Mouse (Mus musculus): ENCODE measurements around the gene Cep104. TPM values are rescaled to one million over a fixed set of nuclear protein-coding genes. Genes with fewer than 3 reads are reported as not detected.
A peak's percentile ranks its signal among the peaks of the same experiment; 100 is the strongest.

The Cep104 gene
- polyA plus RNA-seq, 1 experiment from 2014 or later: 16.1 TPM

- no peak for ATAC-seq (ENCODE audit: low read depth)
- no peaks in the 10 kb centered on the region for H3K9me3 ChIP-seq (ENCODE audit: control insufficient read depth, low read length)
- no peak overlapping the region for H3K27ac ChIP-seq (ENCODE audit: low read length)
- no peak overlapping the region for H3K4me2 ChIP-seq (ENCODE audit: low read depth, low read length)
- WGBS: 48% methylated on average over 5 of the region's 5 CpGs
- no peak overlapping the region for H3K4me3 ChIP-seq (ENCODE audit: low read length)
- no peaks in the 10 kb centered on the region for H3K36me3 ChIP-seq (ENCODE audit: control insufficient read depth, insufficient read depth, low read length)
- no peak overlapping the region for H3K9ac ChIP-seq (ENCODE audit: low read length)
- peaks cover 10% of the 10 kb centered on the region for H3K27me3 ChIP-seq (ENCODE audit: control insufficient read depth, insufficient read depth, low read depth, low read length)
- no peaks in the 10 kb centered on the region for H3K4me1 ChIP-seq (replicated peaks; ENCODE audit: control insufficient read depth, insufficient read depth, low read length)
Measured at GRCm38 (mm10) chr4:153951692-153952091, 23.3 kb upstream of the Cep104 start.

DNA sequence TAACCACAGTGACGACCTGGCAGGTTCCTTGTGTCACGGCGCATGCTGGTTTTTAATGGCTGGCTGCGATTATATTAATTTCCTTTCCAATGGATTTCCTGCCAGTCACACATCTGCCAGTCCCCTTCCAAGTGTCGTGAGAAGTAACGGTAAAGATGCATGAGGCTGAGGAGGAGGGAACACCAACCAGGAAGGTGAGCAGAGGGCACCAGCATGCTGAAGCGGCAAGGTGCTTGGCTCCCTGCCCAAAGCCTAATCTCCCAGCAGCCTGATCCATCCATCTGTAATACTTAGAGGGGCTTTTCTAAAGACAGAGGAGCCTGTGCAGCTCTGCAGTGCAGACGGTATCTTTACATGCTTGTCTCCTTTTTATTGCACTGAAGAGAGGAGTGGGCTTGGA is 19.3 kb upstream of the Cep104 start:
- Histone ChIP-seq H3K36me3 (ENCODE audit: control insufficient read depth, insufficient read depth, low read length) (peaks cover 7% of the 10 kb centered on the region; the same call in 1 of the 2 replicates), H3K4me3 (ENCODE audit: low read length) (no peak overlapping the region), H3K9ac (ENCODE audit: low read length) (no peak overlapping the region), H3K27me3 (ENCODE audit: control insufficient read depth, insufficient read depth, low read depth, low read length) (peaks cover 7% of the 10 kb centered on the region), H3K4me1 (replicated peaks; ENCODE audit: control insufficient read depth, insufficient read depth, low read length) (peaks cover 10% of the 10 kb centered on the region), H3K27ac (ENCODE audit: low read length) (no peak overlapping the region), H3K9me3 (ENCODE audit: control insufficient read depth, low read length) (no peaks in the 10 kb centered on the region), H3K4me2 (ENCODE audit: low read depth, low read length) (no peak overlapping the region)
- ATAC-seq (ENCODE audit: low read depth): no peak
- 81% methylated on average over 8 of the region's 8 CpGs for WGBS

DNA sequence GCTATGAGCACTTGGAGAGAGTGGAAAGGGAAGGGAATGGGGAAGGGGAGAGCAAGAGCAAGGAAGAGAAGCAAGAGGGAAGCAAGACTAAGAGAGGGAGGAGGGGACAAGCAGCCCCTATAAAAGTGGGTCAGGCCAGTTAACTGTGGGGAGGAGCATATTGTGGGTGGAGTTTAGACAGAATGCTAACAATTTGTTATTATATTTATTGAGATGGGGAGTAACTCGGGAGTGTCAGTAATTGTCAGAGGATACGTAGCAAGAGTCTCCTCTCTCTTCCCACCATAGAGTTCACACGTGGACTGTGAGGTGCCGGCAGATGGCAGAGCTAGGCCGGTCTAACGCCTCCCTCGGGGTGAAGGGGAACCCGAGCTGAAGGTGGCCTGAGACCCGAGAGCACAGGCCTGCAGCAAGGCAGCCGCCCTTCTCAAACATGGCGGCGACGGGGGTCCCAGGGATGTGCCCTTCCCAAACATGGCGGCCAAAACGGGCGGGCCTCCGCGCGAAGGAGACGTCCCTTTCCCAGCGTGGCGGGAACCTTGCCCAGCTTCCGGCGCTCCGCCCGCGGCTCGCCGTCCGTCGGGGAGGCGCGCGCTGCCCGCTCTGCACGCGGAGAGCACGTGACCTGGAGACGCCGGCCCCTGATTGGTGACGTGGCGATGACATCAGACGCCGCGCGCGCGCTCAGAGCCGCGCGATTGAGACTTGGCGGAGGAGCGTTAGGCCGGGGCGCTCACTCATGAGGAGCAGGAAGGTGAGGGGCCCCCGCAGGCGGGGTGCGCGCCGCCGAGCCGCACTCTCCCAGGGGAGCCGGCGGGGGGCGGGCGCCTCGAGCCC is 18.2 kb upstream of the Cep104 start, which contains the start of gene A430005L14Rik:
A430005L14Rik (plus strand) TSS at position 669 of the 837 bp plus-strand sequence.
- WGBS: 2% methylated on average over 56 of the region's 67 CpGs

DNA sequence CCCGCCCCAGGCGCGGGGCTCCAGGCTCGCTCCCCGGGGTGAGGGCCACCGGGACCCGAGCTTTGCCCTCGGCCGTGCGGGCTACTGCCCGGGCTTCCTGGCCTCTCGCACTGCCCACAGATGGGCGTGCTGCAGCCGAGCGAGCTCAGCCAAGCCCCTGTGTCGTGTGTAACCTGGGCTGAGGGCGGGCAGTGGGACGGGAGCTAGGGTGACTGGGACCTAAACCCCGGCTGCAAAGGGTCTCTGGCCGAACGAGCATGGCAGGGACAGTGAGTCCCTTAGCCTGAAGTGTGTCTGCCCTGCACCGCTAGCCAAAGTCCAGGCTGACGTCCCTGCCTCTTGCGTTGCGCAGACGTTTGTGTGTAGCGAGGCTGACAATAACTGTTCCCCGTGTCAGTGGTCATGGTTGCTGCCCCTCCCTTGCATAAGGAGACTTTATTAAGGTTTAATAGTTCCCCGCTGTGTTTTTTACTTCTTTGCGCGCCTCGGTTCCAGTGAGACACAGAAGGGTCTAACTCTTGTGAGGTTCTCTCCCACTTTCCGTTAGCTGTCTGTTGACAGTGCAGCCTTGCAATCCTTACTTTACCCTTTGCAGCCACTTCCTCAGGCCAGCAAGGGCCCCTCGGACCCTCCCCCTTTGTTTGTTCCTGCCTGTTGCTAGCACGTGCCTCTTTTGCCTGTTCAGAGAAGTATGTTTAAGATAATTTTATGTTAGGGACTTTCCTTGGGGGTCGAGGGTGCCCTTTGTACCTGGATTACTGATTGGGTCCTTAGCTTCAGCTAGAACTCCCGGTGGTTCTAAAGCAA is 17.3 kb upstream of the Cep104 start:
- peak; percentile 75; the same call in 1 of the 2 replicates for ATAC-seq (ENCODE audit: low read depth)

More for the DNA sequence above, 18.2 kb upstream of the Cep104 start, which contains the start of gene A430005L14Rik:
- H3K27me3 ChIP-seq (ENCODE audit: control insufficient read depth, insufficient read depth, low read depth, low read length): peaks cover 7% of the 10 kb centered on the region
- peak within 1 kb of the TSS; percentile 91 for H3K4me2 ChIP-seq (ENCODE audit: low read depth, low read length)
- peaks cover 15% of the 10 kb centered on the region for H3K36me3 ChIP-seq (ENCODE audit: control insufficient read depth, insufficient read depth, low read length)
- no peaks in the 10 kb centered on the region for H3K9me3 ChIP-seq (ENCODE audit: control insufficient read depth, low read length)
- peak within 1 kb of the TSS; percentile 92 for H3K27ac ChIP-seq (ENCODE audit: low read length)
- peaks cover 10% of the 10 kb centered on the region for H3K4me1 ChIP-seq (replicated peaks; ENCODE audit: control insufficient read depth, insufficient read depth, low read length)
- ATAC-seq (ENCODE audit: low read depth): peak; percentile 97
- H3K4me3 ChIP-seq (ENCODE audit: low read length): peak within 1 kb of the TSS; percentile 87
- peak within 1 kb of the TSS; percentile 94 for H3K9ac ChIP-seq (ENCODE audit: low read length)

DNA sequence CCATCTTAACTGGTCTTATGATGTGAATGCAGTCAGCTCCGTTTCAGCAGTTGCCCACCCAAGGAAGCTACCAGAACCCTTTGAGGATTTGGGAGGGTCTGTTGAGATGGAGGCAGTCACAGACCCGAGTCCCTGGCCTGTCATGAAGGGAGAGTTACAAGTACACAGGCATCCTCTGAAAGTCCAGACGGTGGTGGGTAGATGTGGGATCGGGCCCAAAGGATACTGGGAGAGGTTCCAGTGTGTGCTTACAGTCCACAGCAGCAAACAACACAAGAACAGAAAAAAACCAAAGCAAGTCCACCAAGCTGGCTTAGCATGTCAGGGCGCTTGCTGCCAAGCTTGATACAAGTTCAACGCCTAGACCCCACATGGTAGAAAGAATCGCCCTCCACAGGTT is 12.4 kb upstream of the Cep104 start:
- Histone ChIP-seq H3K36me3 (ENCODE audit: control insufficient read depth, insufficient read depth, low read length) (peaks cover 27% of the 10 kb centered on the region), H3K4me1 (replicated peaks; ENCODE audit: control insufficient read depth, insufficient read depth, low read length) (peaks cover 10% of the 10 kb centered on the region)
- WGBS: 80% methylated on average over 7 of the region's 7 CpGs

More for the DNA sequence above, 17.3 kb upstream of the Cep104 start:
- peaks cover 7% of the 10 kb centered on the region for H3K27me3 ChIP-seq (ENCODE audit: control insufficient read depth, insufficient read depth, low read depth, low read length)
- H3K27ac ChIP-seq (ENCODE audit: low read length): peak overlapping the region; percentile 92
- peak overlapping the region; percentile 91 for H3K4me2 ChIP-seq (ENCODE audit: low read depth, low read length)
- under 1% methylated on average over 36 of the region's 37 CpGs for WGBS
- peak overlapping the region; percentile 94 for H3K9ac ChIP-seq (ENCODE audit: low read length)
- H3K4me3 ChIP-seq (ENCODE audit: low read length): peak overlapping the region; percentile 87
- no peaks in the 10 kb centered on the region for H3K9me3 ChIP-seq (ENCODE audit: control insufficient read depth, low read length)
- peaks cover 10% of the 10 kb centered on the region for H3K4me1 ChIP-seq (replicated peaks; ENCODE audit: control insufficient read depth, insufficient read depth, low read length)
- peaks cover 18% of the 10 kb centered on the region for H3K36me3 ChIP-seq (ENCODE audit: control insufficient read depth, insufficient read depth, low read length)

DNA sequence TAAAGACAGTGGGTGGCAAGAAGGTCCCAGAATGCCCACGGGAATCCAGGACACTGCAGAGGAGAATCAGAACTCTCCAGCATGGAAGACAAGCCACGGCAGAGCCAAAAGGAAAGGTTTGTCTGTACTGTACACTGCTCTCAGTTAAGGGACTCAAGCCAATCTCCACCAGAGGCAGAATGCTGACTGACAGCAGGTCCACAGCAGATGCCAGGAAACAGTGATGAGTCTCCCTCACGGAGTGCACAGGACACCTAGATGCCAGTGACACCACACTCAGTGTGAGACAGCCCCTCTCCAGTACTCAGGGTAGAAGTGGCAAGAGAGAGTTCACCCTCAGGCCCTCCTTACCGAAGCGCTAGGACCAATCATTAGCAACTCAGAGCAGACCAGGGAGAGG is 8.3 kb upstream of the Cep104 start:
- 86% methylated on average over 5 of the region's 5 CpGs for whole genome bisulfite sequencing

More for the DNA sequence above, 12.4 kb upstream of the Cep104 start:
- Histone ChIP-seq H3K27me3 (ENCODE audit: control insufficient read depth, insufficient read depth, low read depth, low read length) (no peaks in the 10 kb centered on the region), H3K9ac (ENCODE audit: low read length) (no peak overlapping the region), H3K4me3 (ENCODE audit: low read length) (no peak overlapping the region), H3K9me3 (ENCODE audit: control insufficient read depth, low read length) (no peaks in the 10 kb centered on the region), H3K27ac (ENCODE audit: low read length) (no peak overlapping the region), H3K4me2 (ENCODE audit: low read depth, low read length) (no peak overlapping the region)
- no peak for ATAC-seq (ENCODE audit: low read depth)

DNA sequence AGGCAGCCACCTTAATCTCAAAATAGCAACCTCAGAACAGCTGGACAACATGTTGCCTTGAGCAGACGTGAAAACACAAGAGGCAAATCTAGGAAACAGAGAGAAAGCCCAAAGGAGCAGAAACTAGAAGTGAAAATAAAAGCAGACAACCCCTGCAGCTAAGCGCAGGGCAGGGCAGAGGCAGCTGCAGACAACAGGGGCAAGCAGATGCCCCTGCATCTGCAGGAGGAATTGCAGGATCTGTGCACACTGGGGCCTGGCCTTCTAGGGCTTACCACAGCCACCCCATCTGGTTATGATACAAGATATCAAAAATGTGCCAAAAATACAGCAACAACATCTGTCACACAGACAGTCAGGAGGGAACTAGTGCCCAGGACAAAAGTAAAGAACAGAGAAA is 7.4 kb upstream of the Cep104 start:
- Histone ChIP-seq H3K27ac (ENCODE audit: low read length) (no peak overlapping the region), H3K9ac (ENCODE audit: low read length) (no peak overlapping the region), H3K9me3 (ENCODE audit: control insufficient read depth, low read length) (no peaks in the 10 kb centered on the region), H3K27me3 (ENCODE audit: control insufficient read depth, insufficient read depth, low read depth, low read length) (no peaks in the 10 kb centered on the region), H3K4me1 (replicated peaks; ENCODE audit: control insufficient read depth, insufficient read depth, low read length) (no peaks in the 10 kb centered on the region), H3K36me3 (ENCODE audit: control insufficient read depth, insufficient read depth, low read length) (peaks cover 15% of the 10 kb centered on the region), H3K4me2 (ENCODE audit: low read depth, low read length) (no peak overlapping the region), H3K4me3 (ENCODE audit: low read length) (no peak overlapping the region)
- whole genome bisulfite sequencing: 86% methylated on average over 2 of the region's 2 CpGs
- no peak for ATAC-seq (ENCODE audit: low read depth)

More for the DNA sequence above, 8.3 kb upstream of the Cep104 start:
- Histone ChIP-seq H3K27me3 (ENCODE audit: control insufficient read depth, insufficient read depth, low read depth, low read length) (no peaks in the 10 kb centered on the region), H3K36me3 (ENCODE audit: control insufficient read depth, insufficient read depth, low read length) (peaks cover 18% of the 10 kb centered on the region), H3K9me3 (ENCODE audit: control insufficient read depth, low read length) (no peaks in the 10 kb centered on the region), H3K9ac (ENCODE audit: low read length) (no peak overlapping the region), H3K4me2 (ENCODE audit: low read depth, low read length) (no peak overlapping the region), H3K27ac (ENCODE audit: low read length) (no peak overlapping the region), H3K4me3 (ENCODE audit: low read length) (no peak overlapping the region), H3K4me1 (replicated peaks; ENCODE audit: control insufficient read depth, insufficient read depth, low read length) (no peaks in the 10 kb centered on the region)
- ATAC-seq (ENCODE audit: low read depth): no peak

GRCm38 (mm10) chr4:153968063-153968462 is 6.9 kb upstream of the Cep104 start:
- H3K9ac ChIP-seq (ENCODE audit: low read length): no peak overlapping the region
- H3K4me1 ChIP-seq (replicated peaks; ENCODE audit: control insufficient read depth, insufficient read depth, low read length): no peaks in the 10 kb centered on the region
- 78% methylated on average over 2 of the region's 2 CpGs for WGBS
- no peak overlapping the region for H3K4me3 ChIP-seq (ENCODE audit: low read length)
- H3K9me3 ChIP-seq (ENCODE audit: control insufficient read depth, low read length): no peaks in the 10 kb centered on the region
- no peak for ATAC-seq (ENCODE audit: low read depth)
- no peaks in the 10 kb centered on the region for H3K27me3 ChIP-seq (ENCODE audit: control insufficient read depth, insufficient read depth, low read depth, low read length)
- H3K27ac ChIP-seq (ENCODE audit: low read length): no peak overlapping the region
- H3K36me3 ChIP-seq (ENCODE audit: control insufficient read depth, insufficient read depth, low read length): peaks cover 15% of the 10 kb centered on the region
- no peak overlapping the region for H3K4me2 ChIP-seq (ENCODE audit: low read depth, low read length)

DNA sequence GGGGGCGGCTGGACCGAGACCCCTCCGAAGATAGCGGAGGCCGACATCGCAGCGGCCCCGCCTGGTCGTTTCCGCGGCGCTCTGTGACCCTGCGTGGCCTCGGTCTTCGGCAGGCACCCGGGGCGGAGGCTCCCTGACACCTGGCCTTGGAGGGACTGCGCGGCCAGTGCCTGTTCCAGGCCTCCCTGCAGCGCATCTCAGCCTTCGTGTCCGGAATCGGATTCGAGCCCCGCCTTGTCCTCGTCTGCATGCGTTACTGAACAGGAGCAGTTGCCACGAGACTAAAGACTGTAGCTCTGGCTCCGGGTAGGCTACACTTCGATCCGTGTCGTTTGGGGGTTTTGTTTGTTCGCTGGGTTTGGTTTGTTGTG is 283 bp downstream of the Cep104 start:
- peaks cover 4% of the 10 kb centered on the region; the same call in 1 of the 2 replicates for H3K36me3 ChIP-seq (ENCODE audit: control insufficient read depth, insufficient read depth, low read length)
- H3K4me2 ChIP-seq (ENCODE audit: low read depth, low read length): peak overlapping the region; percentile 96
- peaks cover 8% of the 10 kb centered on the region for H3K4me1 ChIP-seq (replicated peaks; ENCODE audit: control insufficient read depth, insufficient read depth, low read length)
- WGBS: under 1% methylated on average over 32 of the region's 33 CpGs
- ATAC-seq (ENCODE audit: low read depth): peak; percentile 62
- H3K27me3 ChIP-seq (ENCODE audit: control insufficient read depth, insufficient read depth, low read depth, low read length): no peaks in the 10 kb centered on the region
- H3K4me3 ChIP-seq (ENCODE audit: low read length): peak overlapping the region; percentile 98
- H3K9me3 ChIP-seq (ENCODE audit: control insufficient read depth, low read length): no peaks in the 10 kb centered on the region
- peak overlapping the region; percentile 31 for H3K27ac ChIP-seq (ENCODE audit: low read length)
- H3K9ac ChIP-seq (ENCODE audit: low read length): peak overlapping the region; percentile 93
